Mouse (Mus musculus): ENCODE data around the gene Tbc1d22a.
A peak's percentile ranks its signal among the peaks of the same experiment; 100 is the strongest.

Tbc1d22a gene

GRCm38 (mm10) chr15:86238076-86238475 lies 23.8 kb downstream of the Tbc1d22a start:
- DNase-seq, result no peak

- no peak for DNase-seq
These were observed 24.8 kb downstream of the Tbc1d22a start for GRCm38 (mm10) chr15:86239068-86239467.

- peak; percentile 47 for DNase-seq
These were observed 25.5 kb downstream of the Tbc1d22a start for GRCm38 (mm10) chr15:86239801-86240200.

- peak; percentile 50 for DNase-seq
These were observed 29.4 kb downstream of the Tbc1d22a start for GRCm38 (mm10) chr15:86243708-86244107.

- DNase-seq, result no peak
These were observed 30.1 kb downstream of the Tbc1d22a start for GRCm38 (mm10) chr15:86244380-86244779.

GRCm38 (mm10) chr15:86250269-86250668 lies 36.0 kb downstream of the Tbc1d22a start:
- no peak for DNase-seq

- DNase-seq, result no peak
These were observed 37.9 kb downstream of the Tbc1d22a start for GRCm38 (mm10) chr15:86252130-86252529.

GRCm38 (mm10) chr15:86252684-86253083 lies 38.4 kb downstream of the Tbc1d22a start:
- DNase-seq, result no peak

GRCm38 (mm10) chr15:86253411-86253810 lies 39.2 kb downstream of the Tbc1d22a start:
- DNase-seq, result no peak

- DNase-seq, result no peak
These were observed 41.9 kb downstream of the Tbc1d22a start for GRCm38 (mm10) chr15:86256201-86256600.

- no peak for DNase-seq
These were observed 42.5 kb downstream of the Tbc1d22a start for GRCm38 (mm10) chr15:86256728-86257179.

GRCm38 (mm10) chr15:86257916-86258685 lies 43.8 kb downstream of the Tbc1d22a start:
- no peak for DNase-seq

- no peak for DNase-seq
These were observed 45.0 kb downstream of the Tbc1d22a start for GRCm38 (mm10) chr15:86259233-86259632.

- DNase-seq, result no peak
These were observed 45.9 kb downstream of the Tbc1d22a start for GRCm38 (mm10) chr15:86260111-86260510.

GRCm38 (mm10) chr15:86264389-86264788 lies 50.1 kb downstream of the Tbc1d22a start:
- DNase-seq, result no peak

- DNase-seq, result no peak
These were observed 50.5 kb downstream of the Tbc1d22a start for GRCm38 (mm10) chr15:86264803-86265202.

- DNase-seq, result no peak
These were observed 52.7 kb downstream of the Tbc1d22a start for GRCm38 (mm10) chr15:86266975-86267374.

- DNase-seq, result no peak
These were observed 54.3 kb downstream of the Tbc1d22a start for GRCm38 (mm10) chr15:86268526-86268925.

- DNase-seq, result no peak
These were observed 61.5 kb downstream of the Tbc1d22a start for GRCm38 (mm10) chr15:86275754-86276153.

GRCm38 (mm10) chr15:86276538-86277264 lies 62.4 kb downstream of the Tbc1d22a start:
- no peak for DNase-seq

- DNase-seq, result no peak
These were observed 63.2 kb downstream of the Tbc1d22a start for GRCm38 (mm10) chr15:86277428-86277827.

GRCm38 (mm10) chr15:86279059-86279974 lies 65.1 kb downstream of the Tbc1d22a start:
- peak; percentile 17 for DNase-seq

- no peak for DNase-seq
These were observed 65.9 kb downstream of the Tbc1d22a start for GRCm38 (mm10) chr15:86280137-86280536.

Measured in kidney, adult 11 months (tissue).